8 mouse cellular contexts compared by ENCODE assay signal in the genomic region with DNA sequence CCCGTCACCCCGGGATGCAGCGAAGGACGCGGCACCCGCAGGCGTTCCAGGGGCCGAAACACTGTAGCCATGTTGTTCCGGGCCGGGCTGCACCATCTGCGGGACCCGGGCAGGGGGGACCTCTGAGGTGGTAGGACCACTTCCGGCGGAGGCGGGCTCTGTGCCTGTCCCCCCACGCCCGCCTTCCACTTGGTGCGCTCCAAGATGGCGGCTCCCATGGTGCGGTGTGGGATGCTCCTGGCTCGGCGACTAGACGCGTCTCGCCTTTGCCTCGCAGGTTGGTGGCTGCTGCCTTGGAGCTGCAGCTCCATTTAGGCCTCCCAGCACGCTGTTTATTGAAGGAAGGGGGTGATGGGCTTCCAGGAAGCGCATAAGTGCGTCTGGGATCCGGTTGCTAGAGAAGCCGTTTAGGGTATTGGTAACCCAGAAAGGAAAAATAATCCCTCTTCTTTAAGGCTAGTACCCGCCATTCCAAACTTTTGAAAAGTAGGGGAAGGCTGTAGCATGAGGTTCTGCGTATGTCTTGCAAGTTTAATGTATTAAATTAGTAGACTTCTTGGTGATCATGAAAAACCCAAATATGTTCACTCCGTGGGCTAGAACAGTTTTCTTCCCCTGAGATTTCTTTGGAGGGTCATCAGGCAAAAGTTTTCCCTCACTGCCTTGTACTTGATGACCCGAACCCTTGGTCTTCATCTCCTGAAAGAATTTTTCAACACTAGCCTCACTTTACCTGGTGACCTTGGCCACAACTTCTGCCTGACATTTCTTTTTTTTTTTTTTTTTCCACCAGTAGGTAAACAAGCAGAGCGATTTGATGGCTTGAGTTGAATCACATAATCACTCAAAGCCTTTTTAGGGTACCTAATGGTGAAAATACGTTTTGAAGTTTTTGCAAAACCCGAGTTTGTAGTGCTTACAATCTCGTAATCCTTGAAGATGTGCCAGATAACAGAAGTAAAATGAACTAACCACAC. TPM values are rescaled to one million over a fixed set of nuclear protein-coding genes. Genes with fewer than 3 reads are reported as not detected.
DNase-seq lines count a peak whose midpoint lies in the region; ATAC-seq lines count a peak whose summit lies in the region.

TSS of gene Ptcd2 (minus strand) at position 107 of the 977 bp plus-strand sequence.
TSS of gene Mrps27 (plus strand) at position 188 of the 977 bp plus-strand sequence.

- peak; percentile 99 for ATAC-seq in forebrain, embryonic 14.5 days
- ATAC-seq in neural tube, embryonic 15.5 days (ENCODE audit: low FRiP score), result peak; percentile 98

- H3K4me1 ChIP-seq in forebrain, embryonic 14.5 days (ENCODE audit: control insufficient read depth, insufficient read depth, low read length), result peaks cover 11% of the 10 kb centered on the region
- peaks cover 17% of the 10 kb centered on the region for H3K4me1 ChIP-seq in neural tube, embryonic 15.5 days

- peak; percentile 95 for DNase-seq in ES-CJ7 (ENCODE audit: low read depth, low spot score)
- peak; percentile 97 for DNase-seq in cerebellum, adult 11 months
- DNase-seq in forebrain, embryonic 14.5 days (ENCODE audit: low spot score), result peak; percentile 97
- DNase-seq in heart, postnatal 14 days, result peak; percentile 97
- DNase-seq in layer of hippocampus, adult 11-12 months (ENCODE audit: low spot score), result peak; percentile 98
- peak; percentile 96 to 97 for DNase-seq in lung, adult 18-20 months
- DNase-seq in testis, postnatal 14 days (ENCODE audit: low spot score), result peak; percentile 98

- peak within 1 kb of the TSS; percentile 89 for H3K9ac ChIP-seq in forebrain, embryonic 14.5 days (ENCODE audit: low read length)
- H3K9ac ChIP-seq in neural tube, embryonic 15.5 days (replicated peaks), result peak within 1 kb of the TSS; percentile 91

- no peaks in the 10 kb centered on the region for H3K9me3 ChIP-seq in forebrain, embryonic 14.5 days (replicated peaks; ENCODE audit: control insufficient read depth, low read length)
- no peaks in the 10 kb centered on the region for H3K9me3 ChIP-seq in neural tube, embryonic 15.5 days (replicated peaks)

- intact Hi-C loops in heart, postnatal 14 days (cut with DNase I), result no loop called here

- peaks cover 38% of the 10 kb centered on the region for H3K36me3 ChIP-seq in forebrain, embryonic 14.5 days (ENCODE audit: control insufficient read depth, insufficient read depth, low read length)
- peaks cover 32% of the 10 kb centered on the region for H3K36me3 ChIP-seq in neural tube, embryonic 15.5 days

- H3K4me3 ChIP-seq in forebrain, embryonic 14.5 days (ENCODE audit: low read depth, low read length), result peak within 1 kb of the TSS; percentile 76
- H3K4me3 ChIP-seq in neural tube, embryonic 15.5 days (replicated peaks), result peak within 1 kb of the TSS; percentile 79

- H3K27me3 ChIP-seq in forebrain, embryonic 14.5 days (replicated peaks; ENCODE audit: control insufficient read depth, insufficient read depth, low read length), result no peaks in the 10 kb centered on the region
- H3K27me3 ChIP-seq in neural tube, embryonic 15.5 days (replicated peaks), result no peaks in the 10 kb centered on the region

- peak within 1 kb of the TSS; percentile 72 for H3K4me2 ChIP-seq in forebrain, embryonic 14.5 days (ENCODE audit: low read length)
- H3K4me2 ChIP-seq in neural tube, embryonic 15.5 days, result peak within 1 kb of the TSS; percentile 72

- H3K27ac ChIP-seq in forebrain, embryonic 14.5 days (ENCODE audit: low read depth, low read length), result peak within 1 kb of the TSS; percentile 85
- peak within 1 kb of the TSS; percentile 92 for H3K27ac ChIP-seq in neural tube, embryonic 15.5 days (replicated peaks)

- WGBS in forebrain, embryonic 14.5 days, result 3% methylated on average over 36 of the region's 39 CpGs
- 4% methylated on average over 39 of the region's 39 CpGs for WGBS in neural tube, embryonic 15.5 days

RNA-seq across cellular contexts. Expression of gene Ptcd2, which starts in this region (rescaled TPM):
- polyA plus RNA-seq in forebrain, embryonic 14.5 days (2014; fragmentation: Nextera tagmentation; extraction: Ambion mirVana), result 60.9 and 64.8 TPM in 2 replicates
- total RNA-seq in heart, postnatal 14 days (2021), result 10 to 100 TPM; 41.4 to 43.1 TPM
- 57.1 and 59.6 TPM in 2 replicates for polyA plus RNA-seq in neural tube, embryonic 15.5 days (2015; fragmentation: Nextera tagmentation; extraction: Ambion mirVana)

RNA-seq across cellular contexts. Expression of gene Mrps27, which starts in this region (rescaled TPM):
- 45.6 and 48.0 TPM in 2 replicates for polyA plus RNA-seq in forebrain, embryonic 14.5 days (2014; fragmentation: Nextera tagmentation; extraction: Ambion mirVana)
- 10 to 100 TPM; 37.2 to 42.8 TPM for total RNA-seq in heart, postnatal 14 days (2021)
- polyA plus RNA-seq in neural tube, embryonic 15.5 days (2015; fragmentation: Nextera tagmentation; extraction: Ambion mirVana), result 40.9 and 47.3 TPM in 2 replicates

Comparison
In these comparisons a context has a peak if more than half of its experiments do, and no peak if none do; other contexts are left out.
1. Peak in every context shown above with its lines: DNase-seq, ATAC-seq, H3K4me3 ChIP-seq and H3K27ac ChIP-seq.